14 mouse cellular contexts compared by ENCODE assay signal in the genomic region with DNA sequence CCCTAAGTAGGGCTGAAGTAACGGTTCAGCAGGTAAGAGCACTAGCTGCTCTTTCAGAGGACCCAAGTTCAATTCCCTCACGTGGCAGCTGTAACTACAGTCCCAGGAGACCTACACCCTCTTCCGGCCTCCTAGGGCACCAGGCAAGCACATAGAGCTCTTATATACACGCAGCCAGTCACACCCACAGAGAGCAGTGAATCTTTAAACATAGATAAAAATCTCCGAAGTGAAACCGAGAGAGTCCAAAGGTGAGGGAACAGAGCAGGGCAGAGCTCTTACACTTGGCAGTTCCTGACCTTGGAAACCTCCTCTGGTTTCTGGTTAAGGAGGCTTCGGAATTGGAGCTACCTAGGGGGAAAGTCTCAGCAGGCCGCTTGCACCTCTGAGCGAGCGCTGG. TPM values are rescaled to one million over a fixed set of nuclear protein-coding genes. Genes with fewer than 3 reads are reported as not detected.
A peak's percentile ranks its signal among the peaks of the same experiment; 100 is the strongest.
DNase-seq lines count a peak whose midpoint lies in the region; ATAC-seq and TF ChIP-seq lines count a peak whose summit lies in the region.
"Had no signal": no experiment of that assay in that cellular context is flagged by ENCODE, and none has a peak within 500 bp of the region (broad histone marks: within the 10 kb centered on the region; RNA-seq: fewer than 3 reads in every experiment).

No protein-coding gene starts in this region.

- H3K4me3 ChIP-seq in intestine, postnatal 0 days (ENCODE audit: low read depth, low read length): no peak overlapping the region
- no peak overlapping the region for H3K4me3 ChIP-seq in kidney, postnatal 0 days (replicated peaks; ENCODE audit: low read depth, low read length)
- no peak overlapping the region for H3K4me3 ChIP-seq in stomach, postnatal 0 days (ENCODE audit: low read depth, low read length)
- no peak overlapping the region for H3K4me3 ChIP-seq in forebrain, embryonic 11.5 days (ENCODE audit: low read depth, low read length)
- H3K4me3 ChIP-seq: forebrain, embryonic 15.5 days; hindbrain, embryonic 15.5 days; limb, embryonic 15.5 days; midbrain, embryonic 10.5 days; neural tube, embryonic 15.5 days had no signal

- 38% methylated on average over 10 of the region's 10 CpGs for WGBS in intestine, postnatal 0 days
- 38% methylated on average over 10 of the region's 10 CpGs for WGBS in kidney, postnatal 0 days
- 48% methylated on average over 10 of the region's 10 CpGs for WGBS in stomach, postnatal 0 days
- 85% methylated on average over 10 of the region's 10 CpGs for WGBS in forebrain, embryonic 11.5 days

- H3K4me1 ChIP-seq in intestine, postnatal 0 days (replicated peaks; ENCODE audit: control insufficient read depth, insufficient read depth, low read length): peaks cover 4% of the 10 kb centered on the region; the same call in 1 of the 2 replicates
- H3K4me1 ChIP-seq in kidney, postnatal 0 days (replicated peaks; ENCODE audit: insufficient read depth, low read length): no peaks in the 10 kb centered on the region
- H3K4me1 ChIP-seq in stomach, postnatal 0 days (replicated peaks; ENCODE audit: control insufficient read depth, insufficient read depth): no peaks in the 10 kb centered on the region
- H3K4me1 ChIP-seq in forebrain, embryonic 11.5 days (replicated peaks; ENCODE audit: control insufficient read depth, insufficient read depth, low read length): no peaks in the 10 kb centered on the region
- H3K4me1 ChIP-seq: forebrain, embryonic 15.5 days; hindbrain, embryonic 15.5 days; limb, embryonic 15.5 days; midbrain, embryonic 10.5 days; neural tube, embryonic 15.5 days had no signal

- peaks cover 12% of the 10 kb centered on the region for H3K36me3 ChIP-seq in intestine, postnatal 0 days (ENCODE audit: control insufficient read depth, insufficient read depth)
- H3K36me3 ChIP-seq in kidney, postnatal 0 days (ENCODE audit: insufficient read depth, low read length): 0 out of 2 replicates have a peak, but pooled peaks cover 3% of the 10 kb centered on the region
- peaks cover 3% of the 10 kb centered on the region; the same call in 1 of the 2 replicates for H3K36me3 ChIP-seq in stomach, postnatal 0 days (ENCODE audit: control insufficient read depth, insufficient read depth, low read length)
- no peaks in the 10 kb centered on the region; the same call in 1 of the 2 replicates for H3K36me3 ChIP-seq in forebrain, embryonic 11.5 days (ENCODE audit: control insufficient read depth, insufficient read depth, low read length)

- no peak overlapping the region for H3K9ac ChIP-seq in intestine, postnatal 0 days (ENCODE audit: low read depth, low read length)
- no peak overlapping the region for H3K9ac ChIP-seq in kidney, postnatal 0 days (ENCODE audit: low read depth, low read length)
- no peak overlapping the region for H3K9ac ChIP-seq in stomach, postnatal 0 days (ENCODE audit: low read length)
- no peak overlapping the region for H3K9ac ChIP-seq in forebrain, embryonic 11.5 days (ENCODE audit: low read length)
- H3K9ac ChIP-seq: forebrain, embryonic 15.5 days; hindbrain, embryonic 15.5 days; limb, embryonic 15.5 days; neural tube, embryonic 15.5 days had no signal

- H3K9me3 ChIP-seq in intestine, postnatal 0 days (ENCODE audit: control insufficient read depth): no peaks in the 10 kb centered on the region
- no peaks in the 10 kb centered on the region for H3K9me3 ChIP-seq in kidney, postnatal 0 days (replicated peaks; ENCODE audit: low read length)
- no peaks in the 10 kb centered on the region for H3K9me3 ChIP-seq in stomach, postnatal 0 days (ENCODE audit: control insufficient read depth, low read length)
- no peaks in the 10 kb centered on the region for H3K9me3 ChIP-seq in forebrain, embryonic 11.5 days (ENCODE audit: control insufficient read depth, low read length)
- H3K9me3 ChIP-seq: forebrain, embryonic 15.5 days; hindbrain, embryonic 15.5 days; limb, embryonic 15.5 days; midbrain, embryonic 10.5 days; neural tube, embryonic 15.5 days had no signal

- peak; percentile 47 for TF ChIP-seq CTCF in intestine, postnatal 0 days (IDR thresholded peaks at IDR 0.05; ENCODE audit: low read depth)
- no peak for TF ChIP-seq CTCF in kidney, postnatal 0 days (IDR thresholded peaks at IDR 0.05; ENCODE audit: low read depth)
- TF ChIP-seq CTCF in stomach, postnatal 0 days (IDR thresholded peaks at IDR 0.05; ENCODE audit: low read depth): no peak

- intact Hi-C loops in left cerebral cortex, postnatal 10 days (cut with DNase I): no loop called here

- H3K27ac ChIP-seq in intestine, postnatal 0 days (ENCODE audit: low read depth, low read length): peak overlapping the region; percentile 78
- H3K27ac ChIP-seq in kidney, postnatal 0 days: peak overlapping the region; percentile 58
- H3K27ac ChIP-seq in stomach, postnatal 0 days (replicated peaks): no peak overlapping the region
- no peak overlapping the region for H3K27ac ChIP-seq in forebrain, embryonic 11.5 days (ENCODE audit: low read depth, low read length)
- H3K27ac ChIP-seq: forebrain, embryonic 15.5 days; hindbrain, embryonic 15.5 days; limb, embryonic 15.5 days; midbrain, embryonic 10.5 days; neural tube, embryonic 15.5 days had no signal

- ATAC-seq in intestine, postnatal 0 days: peak; percentile 80
- ATAC-seq in kidney, postnatal 0 days (replicated peaks; ENCODE audit: low FRiP score, low read depth): peak; percentile 85
- ATAC-seq in stomach, postnatal 0 days (ENCODE audit: low FRiP score, low TSS enrichment): peak; percentile 34; the same call in 1 of the 2 replicates
- ATAC-seq in forebrain, embryonic 11.5 days (replicated peaks; ENCODE audit: low FRiP score): no peak
- ATAC-seq: forebrain, embryonic 15.5 days; Patski had no signal

- H3K27me3 ChIP-seq in intestine, postnatal 0 days (replicated peaks; ENCODE audit: control insufficient read depth, insufficient read depth, low read length): no peaks in the 10 kb centered on the region
- no peaks in the 10 kb centered on the region for H3K27me3 ChIP-seq in kidney, postnatal 0 days (ENCODE audit: insufficient read depth, low read length)
- H3K27me3 ChIP-seq in stomach, postnatal 0 days (ENCODE audit: control insufficient read depth, insufficient read depth, low read length): no peaks in the 10 kb centered on the region
- H3K27me3 ChIP-seq in forebrain, embryonic 11.5 days (ENCODE audit: control insufficient read depth, insufficient read depth, low read length): no peaks in the 10 kb centered on the region
- H3K27me3 ChIP-seq: forebrain, embryonic 15.5 days; hindbrain, embryonic 15.5 days; limb, embryonic 15.5 days; neural tube, embryonic 15.5 days; Patski had no signal

- no peak for TF ChIP-seq EP300 in stomach, postnatal 0 days (optimal IDR thresholded peaks at IDR 0.05)

- DNase-seq in induced T-regulatory cell, adult 2 months (ENCODE audit: low read depth): peak; percentile 22
- DNase-seq in kidney, postnatal 0 days (ENCODE audit: low spot score): peak; percentile 64
- DNase-seq in stomach, postnatal 0 days (ENCODE audit: low spot score): no peak
- DNase-seq in forebrain, embryonic 11.5 days (ENCODE audit: low spot score): no peak
- DNase-seq in embryo, embryonic 10.5 days (ENCODE audit: low spot score): no peak
- no peak for DNase-seq in left cerebral cortex, postnatal 10 days (ENCODE audit: extremely low spot score in 1 of 2, low spot score in 2 of 2)
- DNase-seq: cerebellum, postnatal 14 days had no signal

- peak overlapping the region; percentile 37 for H3K4me2 ChIP-seq in intestine, postnatal 0 days (replicated peaks; ENCODE audit: low read depth)
- no peak overlapping the region for H3K4me2 ChIP-seq in kidney, postnatal 0 days (ENCODE audit: low read length)
- no peak overlapping the region for H3K4me2 ChIP-seq in stomach, postnatal 0 days (replicated peaks; ENCODE audit: low read depth)
- no peak overlapping the region for H3K4me2 ChIP-seq in forebrain, embryonic 11.5 days (ENCODE audit: low read depth, low read length, severe bottlenecking)
- H3K4me2 ChIP-seq: forebrain, embryonic 15.5 days; hindbrain, embryonic 15.5 days; limb, embryonic 15.5 days; neural tube, embryonic 15.5 days had no signal

RNA-seq across cellular contexts. Expression of gene Slc5a11, which starts 15.9 kb away (rescaled TPM):
- polyA plus RNA-seq in intestine, postnatal 0 days (2015; fragmentation: Nextera tagmentation; extraction: Ambion mirVana): 25.1 and 29.0 TPM in 2 replicates
- polyA plus RNA-seq in kidney, postnatal 0 days (2015; fragmentation: Nextera tagmentation; extraction: Ambion mirVana): 7.2 and 8.8 TPM in 2 replicates
- 0.06 TPM in 1 of 2 replicates, not detected in the other for polyA plus RNA-seq in stomach, postnatal 0 days (2015; fragmentation: Nextera tagmentation; extraction: Ambion mirVana)
- not detected in 2 replicates for polyA plus RNA-seq in forebrain, embryonic 11.5 days (2014; fragmentation: Nextera tagmentation; extraction: Ambion mirVana)
- total RNA-seq in left cerebral cortex, postnatal 10 days (2021): under 1 TPM; 0.28 to 0.94 TPM
- polyA plus RNA-seq: limb, embryonic 15.5 days; Patski had no signal

Comparison
In these comparisons a context has a peak if more than half of its experiments do, and no peak if none do; other contexts are left out.
1. DNase-seq: peak in induced T-regulatory cell, adult 2 months (single experiment) and kidney, postnatal 0 days (single experiment); none in stomach, postnatal 0 days (single experiment), forebrain, embryonic 11.5 days (single experiment), embryo, embryonic 10.5 days (single experiment) and left cerebral cortex, postnatal 10 days (0 of 2).
2. H3K27ac ChIP-seq: peak in intestine, postnatal 0 days (single experiment) and kidney, postnatal 0 days (single experiment); none in stomach, postnatal 0 days (single experiment) and forebrain, embryonic 11.5 days (single experiment).